Mouse (Mus musculus) liver, embryonic 12.5 days (tissue): ENCODE results near the gene Eif1ad. TPM values are rescaled to one million over a fixed set of nuclear protein-coding genes. Genes with fewer than 3 reads are reported as not detected.
A peak's percentile ranks its signal among the peaks of the same experiment; 100 is the strongest.

Experiments
- ATAC-seq: fragments of 200-750 bp; cut with Nextera tagmentation; 2 replicates; pipeline ENCODE4 v1.8.0; 2017; ENCODE audit warnings: moderate number of reproducible peaks, mild to moderate bottlenecking, moderate library complexity
- H3K27ac ChIP-seq: fragments of 300-500 bp; sonication (generic); 2 replicates; pipeline ENCODE4 v1.5.1; 2016; ENCODE audit warnings: mild to moderate bottlenecking
- H3K27me3 ChIP-seq: fragments of 300-500 bp; sonication (generic); replicated peaks from 2 replicates; pipeline ENCODE4 v1.6.1; 2016; ENCODE audit warnings: mild to moderate bottlenecking, moderate library complexity
- H3K36me3 ChIP-seq: fragments of 300-500 bp; sonication (generic); 2 replicates; pipeline ENCODE4 v1.6.1; 2016; ENCODE audit warnings: mild to moderate bottlenecking, moderate library complexity
- H3K4me1 ChIP-seq: fragments of 300-500 bp; sonication (generic); 2 replicates; pipeline ENCODE4 v1.6.1; 2016
- H3K4me2 ChIP-seq: fragments of 300-500 bp; sonication (generic); 2 replicates; pipeline ENCODE4 v1.6.1; 2016; ENCODE audit warnings: mild to moderate bottlenecking, moderate library complexity
- H3K4me3 ChIP-seq: fragments of 300-500 bp; sonication (generic); 2 replicates; pipeline ENCODE4 v1.5.1; 2016; ENCODE audit warnings: mild to moderate bottlenecking, moderate library complexity
- H3K9ac ChIP-seq: fragments of 300-500 bp; sonication (generic); 2 replicates; pipeline ENCODE4 v1.6.1; 2016; ENCODE audit warnings: mild to moderate bottlenecking, moderate library complexity
- H3K9me3 ChIP-seq: fragments of 300-500 bp; sonication (generic); replicated peaks from 2 replicates; pipeline ENCODE4 v1.6.1; 2016; ENCODE audit warnings: mild to moderate bottlenecking, moderate library complexity
- WGBS: fragments of 180-500 bp; shearing (Covaris S2); methylation state at CpG from one replicate; pipeline ENCODE4 v1.1.7; 2016; ENCODE audit not compliant: insufficient replicate concordance; 5-methylcytosine and 5-hydroxymethylcytosine counted together
- polyA plus RNA-seq: library from polyadenylated mRNA; unstranded; fragments of >200 nt; fragmentation: Nextera tagmentation; extraction: Ambion mirVana; gene quantifications from 2 replicates; pipeline ENCODE4 v1.2.1, GENCODE M21; 2016

Gene Eif1ad
- polyA plus RNA-seq, 1 experiment from 2014 or later = 50.3 TPM

- no peak overlapping the region for H3K4me3 ChIP-seq
- no peak overlapping the region for H3K4me2 ChIP-seq
- H3K27ac ChIP-seq = no peak overlapping the region
- no peak overlapping the region for H3K9ac ChIP-seq
- H3K9me3 ChIP-seq = no peaks in the 10 kb centered on the region
- WGBS = 79% methylated on average over 2 of the region's 2 CpGs
- peaks cover 5% of the 10 kb centered on the region for H3K27me3 ChIP-seq
- no peak for ATAC-seq
- no peaks in the 10 kb centered on the region for H3K36me3 ChIP-seq
- H3K4me1 ChIP-seq = peaks cover 11% of the 10 kb centered on the region
Observed at GRCm38 (mm10) chr19:5353609-5354008, 12.9 kb upstream of the Eif1ad start.

GRCm38 (mm10) chr19:5356080-5356479, 10.5 kb upstream of the Eif1ad start:
- Histone ChIP-seq H3K27me3 (no peaks in the 10 kb centered on the region), H3K4me1 (0 out of 2 replicates have a peak, but pooled peaks cover 3% of the 10 kb centered on the region), H3K4me2 (no peak overlapping the region), H3K27ac (no peak overlapping the region), H3K36me3 (no peaks in the 10 kb centered on the region; the same call in 1 of the 2 replicates), H3K9ac (no peak overlapping the region), H3K9me3 (no peaks in the 10 kb centered on the region), H3K4me3 (no peak overlapping the region)
- no CpG with 5 or more reads among the region's 1 CpGs for WGBS
- ATAC-seq = no peak

GRCm38 (mm10) chr19:5362186-5362585, 4.4 kb upstream of the Eif1ad start:
- no peak for ATAC-seq
- no peak overlapping the region for H3K9ac ChIP-seq
- H3K4me3 ChIP-seq = no peak overlapping the region
- H3K9me3 ChIP-seq = no peaks in the 10 kb centered on the region
- H3K27ac ChIP-seq = no peak overlapping the region
- peaks cover 32% of the 10 kb centered on the region for H3K4me1 ChIP-seq
- whole genome bisulfite sequencing = 82% methylated on average over 2 of the region's 2 CpGs
- no peak overlapping the region for H3K4me2 ChIP-seq
- no peaks in the 10 kb centered on the region for H3K27me3 ChIP-seq
- H3K36me3 ChIP-seq = peaks cover 24% of the 10 kb centered on the region

- no peaks in the 10 kb centered on the region for H3K9me3 ChIP-seq
- H3K27ac ChIP-seq = no peak overlapping the region
- no peak for ATAC-seq
- no peaks in the 10 kb centered on the region for H3K27me3 ChIP-seq
- H3K4me1 ChIP-seq = peaks cover 48% of the 10 kb centered on the region
- H3K4me3 ChIP-seq = no peak overlapping the region
- peaks cover 37% of the 10 kb centered on the region for H3K36me3 ChIP-seq
- 79% methylated on average over 2 of the region's 2 CpGs for WGBS
- no peak overlapping the region for H3K4me2 ChIP-seq
- no peak overlapping the region for H3K9ac ChIP-seq
Observed at GRCm38 (mm10) chr19:5364124-5364523, 2.4 kb upstream of the Eif1ad start.

- Histone ChIP-seq H3K4me3 (peak overlapping the region; percentile 79), H3K9me3 (no peaks in the 10 kb centered on the region), H3K9ac (peak overlapping the region; percentile 91), H3K4me2 (peak overlapping the region; percentile 96), H3K4me1 (peaks cover 48% of the 10 kb centered on the region), H3K27me3 (no peaks in the 10 kb centered on the region), H3K36me3 (peaks cover 53% of the 10 kb centered on the region), H3K27ac (peak overlapping the region; percentile 92)
- WGBS = 5% methylated on average over 11 of the region's 11 CpGs
- no peak for ATAC-seq
Observed at GRCm38 (mm10) chr19:5365751-5366150, 790 bp upstream of the Eif1ad start.

GRCm38 (mm10) chr19:5367053-5367359, 465 bp downstream of the Eif1ad start, which contains the start of gene Banf1:
Banf1 (minus strand) TSS chr19:5367168.
- no peaks in the 10 kb centered on the region for H3K27me3 ChIP-seq
- peak within 1 kb of the TSS; percentile 91 for H3K9ac ChIP-seq
- peak within 1 kb of the TSS; percentile 79 for H3K4me3 ChIP-seq
- H3K36me3 ChIP-seq = peaks cover 64% of the 10 kb centered on the region
- peak within 1 kb of the TSS; percentile 92 for H3K27ac ChIP-seq
- under 1% methylated on average over 33 of the region's 33 CpGs for WGBS
- peak; percentile 8 for ATAC-seq
- H3K4me1 ChIP-seq = peaks cover 48% of the 10 kb centered on the region
- H3K4me2 ChIP-seq = peak within 1 kb of the TSS; percentile 96
- H3K9me3 ChIP-seq = no peaks in the 10 kb centered on the region

GRCm38 (mm10) chr19:5367455-5367854, 914 bp downstream of the Eif1ad start:
- H3K4me3 ChIP-seq = peak overlapping the region; percentile 79
- no peaks in the 10 kb centered on the region for H3K27me3 ChIP-seq
- peak overlapping the region; percentile 92 for H3K27ac ChIP-seq
- peaks cover 48% of the 10 kb centered on the region for H3K4me1 ChIP-seq
- 8% methylated on average over 11 of the region's 11 CpGs for WGBS
- H3K9me3 ChIP-seq = no peaks in the 10 kb centered on the region
- ATAC-seq = no peak
- peaks cover 68% of the 10 kb centered on the region for H3K36me3 ChIP-seq
- peak overlapping the region; percentile 96 for H3K4me2 ChIP-seq
- H3K9ac ChIP-seq = peak overlapping the region; percentile 91

GRCm38 (mm10) chr19:5370932-5371331, 4.4 kb downstream of the Eif1ad start:
- WGBS = 79% methylated on average over 3 of the region's 3 CpGs
- no peak overlapping the region for H3K4me3 ChIP-seq
- H3K4me1 ChIP-seq = peaks cover 20% of the 10 kb centered on the region
- no peak overlapping the region for H3K9ac ChIP-seq
- ATAC-seq = no peak
- H3K36me3 ChIP-seq = peaks cover 56% of the 10 kb centered on the region
- no peak overlapping the region for H3K27ac ChIP-seq
- no peak overlapping the region for H3K4me2 ChIP-seq
- H3K27me3 ChIP-seq = no peaks in the 10 kb centered on the region
- H3K9me3 ChIP-seq = no peaks in the 10 kb centered on the region

GRCm38 (mm10) chr19:5372724-5373123, 6.2 kb downstream of the Eif1ad start:
- peaks cover 63% of the 10 kb centered on the region for H3K36me3 ChIP-seq
- no peak for ATAC-seq
- no peaks in the 10 kb centered on the region for H3K27me3 ChIP-seq
- H3K27ac ChIP-seq = no peak overlapping the region
- no peak overlapping the region for H3K9ac ChIP-seq
- H3K9me3 ChIP-seq = no peaks in the 10 kb centered on the region
- H3K4me1 ChIP-seq = peaks cover 11% of the 10 kb centered on the region
- H3K4me3 ChIP-seq = no peak overlapping the region
- no peak overlapping the region for H3K4me2 ChIP-seq
- 86% methylated on average over 7 of the region's 7 CpGs for WGBS

- Histone ChIP-seq H3K27ac (no peak overlapping the region), H3K4me1 (no peaks in the 10 kb centered on the region), H3K4me2 (no peak overlapping the region), H3K4me3 (no peak overlapping the region), H3K9me3 (no peaks in the 10 kb centered on the region), H3K27me3 (no peaks in the 10 kb centered on the region), H3K36me3 (peaks cover 64% of the 10 kb centered on the region), H3K9ac (no peak overlapping the region)
- WGBS = 69% methylated on average over 4 of the region's 4 CpGs
- ATAC-seq = no peak
Observed at GRCm38 (mm10) chr19:5374177-5374576, 7.6 kb downstream of the Eif1ad start.

GRCm38 (mm10) chr19:5374748-5375147, 8.2 kb downstream of the Eif1ad start:
- Histone ChIP-seq H3K4me2 (no peak overlapping the region), H3K9me3 (no peaks in the 10 kb centered on the region), H3K9ac (no peak overlapping the region), H3K27ac (no peak overlapping the region), H3K4me1 (no peaks in the 10 kb centered on the region), H3K36me3 (peaks cover 64% of the 10 kb centered on the region), H3K4me3 (no peak overlapping the region), H3K27me3 (no peaks in the 10 kb centered on the region)
- WGBS = 76% methylated on average over 4 of the region's 4 CpGs
- ATAC-seq = no peak

GRCm38 (mm10) chr19:5377446-5377845, 10.9 kb downstream of the Eif1ad start:
- no peaks in the 10 kb centered on the region for H3K9me3 ChIP-seq
- no peak overlapping the region for H3K9ac ChIP-seq
- 72% methylated on average over 1 of the region's 1 CpGs for WGBS
- no peaks in the 10 kb centered on the region for H3K4me1 ChIP-seq
- ATAC-seq = no peak
- H3K36me3 ChIP-seq = peaks cover 65% of the 10 kb centered on the region
- no peak overlapping the region for H3K4me2 ChIP-seq
- H3K27me3 ChIP-seq = no peaks in the 10 kb centered on the region
- H3K4me3 ChIP-seq = no peak overlapping the region
- H3K27ac ChIP-seq = no peak overlapping the region

GRCm38 (mm10) chr19:5383326-5383725, 16.8 kb downstream of the Eif1ad start:
- Histone ChIP-seq H3K4me2 (no peak overlapping the region), H3K4me1 (peaks cover 19% of the 10 kb centered on the region), H3K4me3 (no peak overlapping the region), H3K9ac (no peak overlapping the region), H3K27ac (no peak overlapping the region), H3K27me3 (no peaks in the 10 kb centered on the region), H3K36me3 (peaks cover 84% of the 10 kb centered on the region), H3K9me3 (no peaks in the 10 kb centered on the region)
- WGBS = 87% methylated on average over 12 of the region's 12 CpGs
- ATAC-seq = no peak
